Mouse (Mus musculus) limb, embryonic 14.5 days (tissue): ENCODE data around the gene Marco. TPM values are rescaled to one million over a fixed set of nuclear protein-coding genes. Genes with fewer than 3 reads are reported as not detected.

ENCODE experiments used
- ATAC-seq: fragments of 200-750 bp; cut with Nextera tagmentation; 2 replicates; pipeline ENCODE4 v1.8.0; 2017; ENCODE audit warnings: low read depth, moderate number of reproducible peaks, moderate TSS enrichment; ENCODE audit not compliant: low FRiP score
- DNase-seq: peaks from one replicate; pipeline ENCODE4 v3.0.0-alpha.2; 2015; ENCODE audit warnings: low spot score
- H3K27ac ChIP-seq: fragments of 300-500 bp; sonication (generic); replicated peaks from 2 replicates; pipeline ENCODE4 v1.5.1; 2014; ENCODE audit warnings: low read depth, mild to moderate bottlenecking, low read length, moderate library complexity, mixed read lengths
- H3K27me3 ChIP-seq: fragments of 300-500 bp; sonication (generic); 2 replicates; pipeline ENCODE4 v1.6.1; 2014; ENCODE audit warnings: low read length, mixed read lengths; ENCODE audit not compliant: control insufficient read depth, insufficient read depth
- H3K36me3 ChIP-seq: fragments of 300-500 bp; sonication (generic); 2 replicates; pipeline ENCODE4 v1.6.1; 2014; ENCODE audit warnings: mild to moderate bottlenecking, low read length, moderate library complexity, mixed read lengths; ENCODE audit not compliant: control insufficient read depth, insufficient read depth
- H3K4me1 ChIP-seq: fragments of 300-500 bp; sonication (generic); 2 replicates; pipeline ENCODE4 v1.6.1; 2014; ENCODE audit warnings: antibody characterized with exemption, low read length, mixed read lengths; ENCODE audit not compliant: control insufficient read depth, insufficient read depth
- H3K4me2 ChIP-seq: fragments of 300-500 bp; sonication (generic); replicated peaks from 2 replicates; pipeline ENCODE4 v1.6.1; 2014; ENCODE audit warnings: low read depth, mild to moderate bottlenecking, low read length, moderate library complexity; ENCODE audit not compliant: severe bottlenecking
- H3K4me3 ChIP-seq: fragments of 300-500 bp; sonication (generic); replicated peaks from 2 replicates; pipeline ENCODE4 v1.5.1; 2014; ENCODE audit warnings: low read length
- H3K9ac ChIP-seq: fragments of 300-500 bp; sonication (generic); 2 replicates; pipeline ENCODE4 v1.6.1; 2014; ENCODE audit warnings: mild to moderate bottlenecking, low read depth, low read length, moderate library complexity; ENCODE audit not compliant: severe bottlenecking
- H3K9me3 ChIP-seq: fragments of 300-500 bp; sonication (generic); 2 replicates; pipeline ENCODE4 v1.6.1; 2016; ENCODE audit warnings: low read length; ENCODE audit not compliant: control insufficient read depth
- POLR2A ChIP-seq: fragments of 200-500 bp; IDR thresholded peaks from 2 replicates; pipeline ENCODE4 v1.8.0; 2012; ENCODE audit warnings: inconsistent platforms, mild to moderate bottlenecking, moderate library complexity, borderline replicate concordance; ENCODE audit not compliant: insufficient read depth, insufficient read length; ENCODE audit errors: extremely low read depth
- WGBS: fragments of 180-500 bp; shearing (Covaris S2); extraction: QIAGEN DNeasy Blood & Tissue Kit; methylation state at CpG from one replicate; pipeline ENCODE4 v1.1.7; 2014; 5-methylcytosine and 5-hydroxymethylcytosine counted together
- polyA plus RNA-seq, 2 experiments: library from polyadenylated mRNA; depleted of rRNA in 1 of 2; stranded (reverse) in 1 of 2; unstranded in 1 of 2; fragments of >200 nt; fragmentation: Nextera tagmentation in 1 of 2; extraction: Ambion mirVana in 1 of 2; gene quantifications; 2 replicates each; pipeline versions ENCODE4 v1.2.1 to v1.2.3; 2012 to 2014

Marco gene
- polyA plus RNA-seq, 2 experiments: 0.10 TPM; not detected in 1

DNA sequence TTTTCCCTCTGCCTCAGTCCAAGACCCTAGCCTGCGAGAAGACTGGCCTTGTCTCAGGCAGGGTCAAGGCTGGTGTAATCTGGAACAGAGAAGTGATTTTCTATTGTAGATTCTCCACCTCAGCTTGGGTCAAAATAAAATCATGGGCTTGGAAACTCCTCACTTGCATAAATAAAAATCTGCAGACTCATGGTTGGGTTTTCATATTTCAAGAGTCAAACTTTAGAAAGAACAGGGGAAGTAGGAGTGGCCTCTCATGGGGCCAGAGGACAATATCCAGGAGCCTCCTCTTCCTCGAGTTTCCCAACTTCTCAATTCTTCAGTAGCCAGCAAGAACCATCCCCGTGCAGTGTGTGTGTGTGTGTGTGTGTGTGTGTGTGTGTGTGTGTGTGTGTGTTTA is 26.9 kb upstream of the Marco start:
- H3K27ac ChIP-seq: no peak overlapping the region
- ATAC-seq: no peak
- 72% methylated on average over 3 of the region's 3 CpGs for WGBS
- H3K4me1 ChIP-seq: no peaks in the 10 kb centered on the region
- H3K27me3 ChIP-seq: no peaks in the 10 kb centered on the region
- no peak for DNase-seq
- H3K4me3 ChIP-seq: no peak overlapping the region
- H3K36me3 ChIP-seq: no peaks in the 10 kb centered on the region
- H3K9ac ChIP-seq: no peak overlapping the region
- H3K4me2 ChIP-seq: no peak overlapping the region
- TF ChIP-seq POLR2A: no peak
- no peaks in the 10 kb centered on the region for H3K9me3 ChIP-seq

DNA sequence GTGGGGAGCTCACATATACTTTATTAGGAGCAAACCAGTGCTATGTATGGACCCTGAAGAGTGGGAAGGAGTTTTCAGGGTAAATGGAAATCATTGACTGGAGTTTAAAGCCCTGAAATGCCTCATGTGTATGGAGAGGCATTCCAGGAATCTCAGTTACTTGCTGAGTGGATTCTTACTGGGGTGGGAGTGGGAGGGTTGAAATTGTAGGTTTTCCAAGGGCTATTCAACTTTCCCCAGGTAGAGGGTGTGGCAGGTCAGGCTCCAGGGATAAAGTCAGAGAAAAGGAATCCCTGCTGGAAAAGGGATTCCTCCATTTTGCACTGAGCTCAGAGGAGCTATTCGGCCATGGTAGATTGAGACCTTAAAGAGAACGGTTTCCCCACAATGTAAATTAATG is 25.1 kb upstream of the Marco start:
- Histone ChIP-seq H3K9ac (no peak overlapping the region), H3K4me2 (no peak overlapping the region), H3K4me3 (no peak overlapping the region), H3K27ac (no peak overlapping the region), H3K27me3 (no peaks in the 10 kb centered on the region), H3K36me3 (no peaks in the 10 kb centered on the region), H3K4me1 (no peaks in the 10 kb centered on the region), H3K9me3 (no peaks in the 10 kb centered on the region)
- 85% methylated on average over 2 of the region's 2 CpGs for WGBS
- DNase-seq (no peak), ATAC-seq (no peak)
- no peak for TF ChIP-seq POLR2A

DNA sequence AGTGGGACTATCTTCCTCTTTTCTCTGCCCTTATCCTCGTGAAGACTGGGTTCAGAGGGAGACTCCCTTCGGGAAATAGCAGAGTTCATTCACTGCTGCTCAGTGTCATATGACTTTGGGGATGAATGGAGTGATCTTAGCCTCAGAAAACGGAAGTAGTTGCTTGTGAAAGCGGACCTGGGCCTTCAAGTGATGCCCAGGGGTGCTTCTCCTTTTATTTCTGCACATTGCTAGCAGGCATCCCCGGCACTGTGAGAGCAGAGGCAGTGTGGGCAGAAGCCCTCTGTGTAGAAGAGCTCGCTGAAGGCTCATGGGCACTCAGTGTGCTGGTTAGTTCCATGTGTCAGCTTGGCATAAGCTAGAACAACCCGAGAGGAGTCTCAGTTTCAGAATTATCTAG is 12.8 kb upstream of the Marco start:
- Histone ChIP-seq H3K9ac (no peak overlapping the region), H3K36me3 (no peaks in the 10 kb centered on the region), H3K4me1 (no peaks in the 10 kb centered on the region), H3K4me2 (no peak overlapping the region), H3K27me3 (no peaks in the 10 kb centered on the region), H3K4me3 (no peak overlapping the region), H3K9me3 (no peaks in the 10 kb centered on the region), H3K27ac (no peak overlapping the region)
- 80% methylated on average over 7 of the region's 7 CpGs for WGBS
- ATAC-seq (no peak), DNase-seq (no peak)
- no peak for TF ChIP-seq POLR2A

DNA sequence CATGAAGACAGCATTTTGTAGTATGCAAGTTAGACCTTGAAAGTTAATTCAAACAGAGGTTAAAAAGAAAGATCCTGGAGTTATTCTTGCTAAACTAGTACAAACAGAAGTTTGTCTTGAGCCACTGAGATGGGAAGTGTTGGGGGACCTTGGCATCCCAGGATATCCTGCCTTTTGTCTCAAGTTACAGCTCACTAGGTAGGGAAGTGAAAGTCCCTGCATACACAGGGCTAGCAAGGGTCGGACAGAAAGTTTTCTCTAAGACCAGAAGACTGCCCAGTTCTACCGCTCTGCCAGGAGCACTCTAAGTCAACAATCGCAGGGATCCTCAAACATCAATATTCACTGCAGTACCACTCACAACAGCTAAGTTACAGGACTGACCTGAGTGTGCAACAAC is 5.5 kb upstream of the Marco start:
- Histone ChIP-seq H3K36me3 (no peaks in the 10 kb centered on the region), H3K27ac (no peak overlapping the region), H3K27me3 (no peaks in the 10 kb centered on the region), H3K9ac (no peak overlapping the region), H3K9me3 (no peaks in the 10 kb centered on the region), H3K4me2 (no peak overlapping the region), H3K4me3 (no peak overlapping the region), H3K4me1 (no peaks in the 10 kb centered on the region)
- ATAC-seq (no peak), DNase-seq (no peak)
- 74% methylated on average over 3 of the region's 3 CpGs for WGBS
- TF ChIP-seq POLR2A: no peak

DNA sequence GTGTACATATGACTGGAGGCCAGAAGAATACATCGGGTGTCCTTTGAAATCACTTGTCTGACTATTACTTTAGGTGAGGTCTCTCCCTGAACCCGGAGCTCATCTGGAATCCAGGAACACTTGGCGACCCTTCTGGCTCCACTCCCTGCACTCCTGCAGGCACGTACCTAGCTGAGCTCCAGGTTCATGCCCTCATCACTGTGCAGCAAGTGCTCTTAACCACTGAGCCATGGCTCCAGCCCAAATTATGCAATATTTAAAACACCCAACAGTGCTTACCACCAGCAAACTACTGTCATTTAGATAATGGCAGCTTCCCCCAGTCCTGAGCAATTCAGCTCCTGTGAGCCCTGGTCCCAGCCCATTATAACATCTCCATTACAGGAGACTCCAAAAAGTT is 4.2 kb upstream of the Marco start:
- no peak overlapping the region for H3K9ac ChIP-seq
- no peaks in the 10 kb centered on the region for H3K36me3 ChIP-seq
- no peaks in the 10 kb centered on the region for H3K27me3 ChIP-seq
- ATAC-seq (no peak), DNase-seq (no peak)
- H3K4me2 ChIP-seq: no peak overlapping the region
- no peak for TF ChIP-seq POLR2A
- no peak overlapping the region for H3K27ac ChIP-seq
- no peak overlapping the region for H3K4me3 ChIP-seq
- no peaks in the 10 kb centered on the region for H3K4me1 ChIP-seq
- WGBS: 82% methylated on average over 4 of the region's 4 CpGs
- H3K9me3 ChIP-seq: no peaks in the 10 kb centered on the region

DNA sequence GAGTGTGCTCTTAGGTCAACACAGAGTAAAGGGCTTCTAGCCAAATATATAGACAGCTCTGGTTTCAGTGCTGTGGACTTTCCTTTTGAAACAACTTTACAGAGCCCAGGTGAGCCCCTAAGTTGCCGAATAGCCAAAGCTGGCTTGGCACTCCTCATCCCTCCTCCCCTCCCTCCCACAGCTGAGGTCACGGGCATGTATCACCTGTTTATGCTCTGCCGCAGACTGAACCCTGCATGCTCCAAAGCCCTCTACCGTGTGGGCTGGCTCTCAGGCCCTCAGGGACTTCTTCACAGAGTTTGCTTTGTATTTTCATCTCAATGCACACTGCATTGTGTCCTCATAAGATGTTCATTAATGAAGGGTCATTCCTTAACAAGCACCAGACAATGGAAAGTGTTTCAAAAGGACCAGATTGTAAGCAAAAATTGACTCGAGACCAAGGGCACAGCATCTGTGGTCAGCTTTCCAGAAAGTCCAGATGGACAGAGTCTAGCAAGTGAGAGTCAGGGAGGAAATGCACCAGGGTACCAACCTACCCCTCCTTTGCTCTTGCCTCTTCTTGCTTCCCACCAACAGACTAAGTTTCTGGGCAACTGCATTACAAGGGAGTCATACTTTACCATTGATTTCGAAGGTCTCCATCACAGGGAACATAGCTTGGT is 646 bp downstream of the Marco start:
- no peak overlapping the region for H3K27ac ChIP-seq
- H3K27me3 ChIP-seq: no peaks in the 10 kb centered on the region
- H3K36me3 ChIP-seq: no peaks in the 10 kb centered on the region
- no peak for ATAC-seq
- TF ChIP-seq POLR2A: no peak
- no peak for DNase-seq
- no peak overlapping the region for H3K9ac ChIP-seq
- no peak overlapping the region for H3K4me2 ChIP-seq
- H3K9me3 ChIP-seq: no peaks in the 10 kb centered on the region
- no peak overlapping the region for H3K4me3 ChIP-seq
- WGBS: 49% methylated on average over 6 of the region's 6 CpGs
- no peaks in the 10 kb centered on the region for H3K4me1 ChIP-seq
